In genomic region chr3:84307516-84307915, GRCm38 (mm10) we compare ENCODE assay signal across 26 mouse cellular contexts. TPM values are rescaled to one million over a fixed set of nuclear protein-coding genes. Genes with fewer than 3 reads are reported as not detected.
DNase-seq lines count a peak whose midpoint lies in the region; ATAC-seq lines count a peak whose summit lies in the region.
"Had no signal": no experiment of that assay in that cellular context is flagged by ENCODE, and none has a peak within 500 bp of the region (broad histone marks: within the 10 kb centered on the region; RNA-seq: fewer than 3 reads in every experiment).

No protein-coding gene starts in this region.

- intact Hi-C loops in gastrocnemius, postnatal 14 days (cut with DNase I; ENCODE audit: low total_unique reads), result no loop called here

- H3K9me3 ChIP-seq in hindbrain, embryonic 10.5 days, result no peaks in the 10 kb centered on the region; the same call in 1 of the 2 replicates
- H3K9me3 ChIP-seq in hindbrain, embryonic 12.5 days (replicated peaks), result no peaks in the 10 kb centered on the region
- H3K9me3 ChIP-seq in neural tube, embryonic 13.5 days, result no peaks in the 10 kb centered on the region
- H3K9me3 ChIP-seq in kidney, embryonic 16.5 days (ENCODE audit: low read length), result no peaks in the 10 kb centered on the region
- H3K9me3 ChIP-seq: forebrain, embryonic 10.5 days; heart, embryonic 10.5 days; limb, embryonic 10.5 days; liver, embryonic 15.5 days; stomach, embryonic 15.5 days had no signal

- 87% methylated on average over 5 of the region's 5 CpGs for WGBS in hindbrain, embryonic 10.5 days
- 83% methylated on average over 5 of the region's 5 CpGs for WGBS in hindbrain, embryonic 12.5 days
- WGBS in neural tube, embryonic 13.5 days, result 65% methylated on average over 5 of the region's 5 CpGs
- 76% methylated on average over 5 of the region's 5 CpGs for WGBS in kidney, embryonic 16.5 days

- no peak for DNase-seq in hindbrain, embryonic 10.5 days (ENCODE audit: low spot score)
- DNase-seq in neural tube, embryonic 10.5 days (ENCODE audit: extremely low spot score, low spot score), result no peak
- peak; percentile 46 for DNase-seq in gastrocnemius, postnatal 14 days
- DNase-seq in Muller cell, postnatal 12 days (ENCODE audit: inconsistent ontology term), result no peak
- DNase-seq: adrenal gland, postnatal 25 days; cerebellum, adult 9-10 months; kidney, adult 2 months; kidney, postnatal 10 days; liver; thymus, adult 2 months; thymus, postnatal 4 days had no signal

- no peak overlapping the region for H3K4me2 ChIP-seq in hindbrain, embryonic 12.5 days (replicated peaks)
- H3K4me2 ChIP-seq in neural tube, embryonic 13.5 days, result no peak overlapping the region
- H3K4me2 ChIP-seq in kidney, embryonic 16.5 days (replicated peaks; ENCODE audit: low read depth, low read length), result no peak overlapping the region
- H3K4me2 ChIP-seq: hindbrain, embryonic 13.5 days; liver, embryonic 15.5 days; stomach, embryonic 15.5 days had no signal

- peaks cover 36% of the 10 kb centered on the region for H3K4me1 ChIP-seq in hindbrain, embryonic 10.5 days (replicated peaks)
- H3K4me1 ChIP-seq in hindbrain, embryonic 12.5 days, result peaks cover 34% of the 10 kb centered on the region
- H3K4me1 ChIP-seq in neural tube, embryonic 13.5 days (replicated peaks), result peaks cover 44% of the 10 kb centered on the region
- peaks cover 15% of the 10 kb centered on the region for H3K4me1 ChIP-seq in kidney, embryonic 16.5 days (ENCODE audit: insufficient read depth, low read length)

- H3K27me3 ChIP-seq in hindbrain, embryonic 10.5 days (ENCODE audit: insufficient read depth, poor library complexity, severe bottlenecking), result peaks cover 60% of the 10 kb centered on the region
- peaks cover 8% of the 10 kb centered on the region; the same call in 1 of the 2 replicates for H3K27me3 ChIP-seq in hindbrain, embryonic 12.5 days
- no peaks in the 10 kb centered on the region for H3K27me3 ChIP-seq in neural tube, embryonic 13.5 days
- peaks cover 29% of the 10 kb centered on the region for H3K27me3 ChIP-seq in kidney, embryonic 16.5 days (ENCODE audit: insufficient read depth, low read length)
- H3K27me3 ChIP-seq: hindbrain, embryonic 13.5 days had no signal

- no peak overlapping the region for H3K4me3 ChIP-seq in hindbrain, embryonic 10.5 days
- no peak overlapping the region for H3K4me3 ChIP-seq in hindbrain, embryonic 12.5 days
- H3K4me3 ChIP-seq in neural tube, embryonic 13.5 days, result no peak overlapping the region
- no peak overlapping the region for H3K4me3 ChIP-seq in kidney, embryonic 16.5 days (ENCODE audit: low read length)
- H3K4me3 ChIP-seq: forebrain, embryonic 10.5 days; heart, embryonic 10.5 days; hindbrain, embryonic 13.5 days; left cerebral cortex, adult 2 months; limb, embryonic 10.5 days; liver, embryonic 15.5 days; stomach, embryonic 15.5 days had no signal

- no peaks in the 10 kb centered on the region for H3K36me3 ChIP-seq in hindbrain, embryonic 10.5 days
- H3K36me3 ChIP-seq in hindbrain, embryonic 12.5 days, result no peaks in the 10 kb centered on the region
- no peaks in the 10 kb centered on the region for H3K36me3 ChIP-seq in neural tube, embryonic 13.5 days
- H3K36me3 ChIP-seq in kidney, embryonic 16.5 days (ENCODE audit: insufficient read depth, low read length), result no peaks in the 10 kb centered on the region
- H3K36me3 ChIP-seq: forebrain, embryonic 10.5 days; heart, embryonic 10.5 days; hindbrain, embryonic 13.5 days; limb, embryonic 10.5 days; liver, embryonic 15.5 days; stomach, embryonic 15.5 days had no signal

- 0 out of 2 replicates have a peak overlapping the region, but pooled peaks have one; percentile 53 for H3K27ac ChIP-seq in hindbrain, embryonic 10.5 days
- no peak overlapping the region for H3K27ac ChIP-seq in hindbrain, embryonic 12.5 days
- peak overlapping the region; percentile 56 for H3K27ac ChIP-seq in neural tube, embryonic 13.5 days (replicated peaks)
- no peak overlapping the region for H3K27ac ChIP-seq in kidney, embryonic 16.5 days (ENCODE audit: low read length)
- H3K27ac ChIP-seq: forebrain, embryonic 10.5 days; heart, embryonic 10.5 days; hindbrain, embryonic 13.5 days; left cerebral cortex, adult 2 months; limb, embryonic 10.5 days; liver, embryonic 15.5 days; macrophage; stomach, embryonic 15.5 days had no signal

- ATAC-seq in hindbrain, embryonic 12.5 days (ENCODE audit: low FRiP score), result no peak
- ATAC-seq in neural tube, embryonic 13.5 days (ENCODE audit: low read depth), result no peak
- no peak for ATAC-seq in kidney, embryonic 16.5 days (ENCODE audit: low FRiP score, low TSS enrichment)
- ATAC-seq: activated CD4-positive, CD25-positive, alpha-beta regulatory T cell, adult 4 months; forebrain, embryonic 16.5 days; lung, postnatal 0 days had no signal

- H3K9ac ChIP-seq in hindbrain, embryonic 12.5 days, result no peak overlapping the region
- no peak overlapping the region for H3K9ac ChIP-seq in neural tube, embryonic 13.5 days
- H3K9ac ChIP-seq in kidney, embryonic 16.5 days (replicated peaks; ENCODE audit: low read length), result no peak overlapping the region
- H3K9ac ChIP-seq: hindbrain, embryonic 13.5 days; liver, embryonic 15.5 days; stomach, embryonic 15.5 days had no signal

RNA-seq across cellular contexts. Expression of gene Trim2, which starts 0.8 kb away (rescaled TPM):
- polyA plus RNA-seq in hindbrain, embryonic 10.5 days (2016; fragmentation: Nextera tagmentation; extraction: Ambion mirVana), result 65.9 and 87.0 TPM in 2 replicates
- 121 and 125 TPM in 2 replicates for polyA plus RNA-seq in hindbrain, embryonic 12.5 days (2016; fragmentation: Nextera tagmentation; extraction: Ambion mirVana)
- 126 and 142 TPM in 2 replicates for polyA plus RNA-seq in neural tube, embryonic 13.5 days (2015; fragmentation: Nextera tagmentation; extraction: Ambion mirVana)
- total RNA-seq in gastrocnemius, postnatal 14 days (2021), result 1 to 10 TPM; 4.9 to 5.4 TPM
- 25.5 and 28.3 TPM in 2 replicates for polyA plus RNA-seq in kidney, embryonic 16.5 days (2015; fragmentation: Nextera tagmentation; extraction: Ambion mirVana)
- total RNA-seq: monocyte, adult 5-6 weeks had no signal

Comparison
In these comparisons a context has a peak if more than half of its experiments do, and no peak if none do; other contexts are left out.
1. H3K27ac ChIP-seq: peak in hindbrain, embryonic 10.5 days (single experiment) and neural tube, embryonic 13.5 days (single experiment); none in hindbrain, embryonic 12.5 days (single experiment) and kidney, embryonic 16.5 days (single experiment).